Mouse (Mus musculus): ENCODE results near the gene Cspg4.

Gene Cspg4

GRCm38 (mm10) chr9:56864216-56864729 is 560 bp upstream of the Cspg4 start, which contains the start of gene Odf3l1:
TSS of gene Odf3l1 (minus strand) at chr9:56864679.
- no peak for DNase-seq (ENCODE audit: low read depth)

GRCm38 (mm10) chr9:56865673-56866400 is 1.0 kb downstream of the Cspg4 start:
- no peak for DNase-seq (ENCODE audit: low read depth)

GRCm38 (mm10) chr9:56866430-56866829 is 1.6 kb downstream of the Cspg4 start:
- no peak for DNase-seq (ENCODE audit: low read depth)

GRCm38 (mm10) chr9:56868292-56868691 is 3.5 kb downstream of the Cspg4 start:
- DNase-seq (ENCODE audit: low read depth): no peak

- DNase-seq (ENCODE audit: low read depth): no peak
Observed at GRCm38 (mm10) chr9:56869552-56869951, 4.7 kb downstream of the Cspg4 start.

- no peak for DNase-seq (ENCODE audit: low read depth)
Observed at GRCm38 (mm10) chr9:56870778-56871177, 5.9 kb downstream of the Cspg4 start.

GRCm38 (mm10) chr9:56871191-56871590 is 6.4 kb downstream of the Cspg4 start:
- no peak for DNase-seq (ENCODE audit: low read depth)

- no peak for DNase-seq (ENCODE audit: low read depth)
Observed at GRCm38 (mm10) chr9:56872105-56872903, 7.5 kb downstream of the Cspg4 start.

GRCm38 (mm10) chr9:56873097-56873496 is 8.3 kb downstream of the Cspg4 start:
- no peak for DNase-seq (ENCODE audit: low read depth)

GRCm38 (mm10) chr9:56876784-56877183 is 12.0 kb downstream of the Cspg4 start:
- DNase-seq (ENCODE audit: low read depth): no peak

- no peak for DNase-seq (ENCODE audit: low read depth)
Observed at GRCm38 (mm10) chr9:56877284-56877683, 12.5 kb downstream of the Cspg4 start.

- DNase-seq (ENCODE audit: low read depth): no peak
Observed at GRCm38 (mm10) chr9:56880790-56881189, 16.0 kb downstream of the Cspg4 start.

GRCm38 (mm10) chr9:56881539-56882082 is 16.8 kb downstream of the Cspg4 start:
- no peak for DNase-seq (ENCODE audit: low read depth)

- no peak for DNase-seq (ENCODE audit: low read depth)
Observed at GRCm38 (mm10) chr9:56882283-56882682, 17.4 kb downstream of the Cspg4 start.

- DNase-seq (ENCODE audit: low read depth): no peak
Observed at GRCm38 (mm10) chr9:56882818-56883217, 18.0 kb downstream of the Cspg4 start.

GRCm38 (mm10) chr9:56883470-56883869 is 18.6 kb downstream of the Cspg4 start:
- DNase-seq (ENCODE audit: low read depth): no peak

- no peak for DNase-seq (ENCODE audit: low read depth)
Observed at GRCm38 (mm10) chr9:56884328-56884727, 19.5 kb downstream of the Cspg4 start.

- DNase-seq (ENCODE audit: low read depth): peak; percentile 16
Observed at GRCm38 (mm10) chr9:56886113-56886512, 21.3 kb downstream of the Cspg4 start.

GRCm38 (mm10) chr9:56886601-56887000 is 21.8 kb downstream of the Cspg4 start:
- no peak for DNase-seq (ENCODE audit: low read depth)

GRCm38 (mm10) chr9:56887581-56887980 is 22.7 kb downstream of the Cspg4 start:
- DNase-seq (ENCODE audit: low read depth): no peak

GRCm38 (mm10) chr9:56889817-56890216 is 25.0 kb downstream of the Cspg4 start:
- DNase-seq (ENCODE audit: low read depth): peak; percentile 85

- DNase-seq (ENCODE audit: low read depth): peak; percentile 6
Observed at GRCm38 (mm10) chr9:56890522-56891250, 25.9 kb downstream of the Cspg4 start.
